10 mouse cellular contexts compared by ENCODE assay signal in genomic region chr15:37004858-37005257, GRCm38 (mm10). TPM values are rescaled to one million over a fixed set of nuclear protein-coding genes. Genes with fewer than 3 reads are reported as not detected.
A peak's percentile ranks its signal among the peaks of the same experiment; 100 is the strongest.
DNase-seq lines count a peak whose midpoint lies in the region; ATAC-seq and TF ChIP-seq lines count a peak whose summit lies in the region.
"Had no signal": no experiment of that assay in that cellular context is flagged by ENCODE, and none has a peak within 500 bp of the region (broad histone marks: within the 10 kb centered on the region; RNA-seq: fewer than 3 reads in every experiment).

No protein-coding gene starts in this region.

- WGBS in kidney, embryonic 14.5 days: 89% methylated on average over 5 of the region's 5 CpGs
- 88% methylated on average over 5 of the region's 5 CpGs for WGBS in embryonic facial prominence, embryonic 10.5 days
- WGBS in heart, embryonic 16.5 days: 73% methylated on average over 5 of the region's 5 CpGs
- 78% methylated on average over 5 of the region's 5 CpGs for WGBS in midbrain, postnatal 0 days

- DNase-seq in kidney, postnatal 14 days: no peak
- no peak for DNase-seq in embryonic facial prominence, embryonic 10.5 days (ENCODE audit: low spot score)
- DNase-seq in midbrain, postnatal 0 days (ENCODE audit: low spot score): no peak
- no peak for DNase-seq in ovary, postnatal 10 days (ENCODE audit: low spot score)
- no peak for DNase-seq in right cerebral cortex, postnatal 25 days
- DNase-seq: adrenal gland, adult 8-10 months had no signal

- TF ChIP-seq CTCF in midbrain, postnatal 0 days (IDR thresholded peaks at IDR 0.05): no peak

- H3K36me3 ChIP-seq in kidney, embryonic 14.5 days (ENCODE audit: control insufficient read depth, insufficient read depth, low read length): peaks cover 32% of the 10 kb centered on the region
- peaks cover 56% of the 10 kb centered on the region for H3K36me3 ChIP-seq in embryonic facial prominence, embryonic 10.5 days (replicated peaks)
- peaks cover 19% of the 10 kb centered on the region for H3K36me3 ChIP-seq in heart, embryonic 16.5 days (ENCODE audit: control insufficient read depth, insufficient read depth)
- H3K36me3 ChIP-seq in midbrain, postnatal 0 days (ENCODE audit: insufficient read depth, low read length): peaks cover 2% of the 10 kb centered on the region; the same call in 1 of the 2 replicates

- no peaks in the 10 kb centered on the region for H3K9me3 ChIP-seq in kidney, embryonic 14.5 days (ENCODE audit: control insufficient read depth, low read length)
- no peaks in the 10 kb centered on the region for H3K9me3 ChIP-seq in embryonic facial prominence, embryonic 10.5 days
- H3K9me3 ChIP-seq in heart, embryonic 16.5 days (replicated peaks; ENCODE audit: control insufficient read depth, low read length): no peaks in the 10 kb centered on the region
- no peaks in the 10 kb centered on the region for H3K9me3 ChIP-seq in midbrain, postnatal 0 days (ENCODE audit: low read length)
- H3K9me3 ChIP-seq: limb, embryonic 15.5 days had no signal

- H3K4me3 ChIP-seq in kidney, embryonic 14.5 days (ENCODE audit: low read length): no peak overlapping the region
- peak overlapping the region; percentile 89; the same call in 1 of the 2 replicates for H3K4me3 ChIP-seq in embryonic facial prominence, embryonic 10.5 days
- peak overlapping the region; percentile 16; the same call in 1 of the 2 replicates for H3K4me3 ChIP-seq in heart, embryonic 16.5 days (ENCODE audit: low read length)
- no peak overlapping the region for H3K4me3 ChIP-seq in midbrain, postnatal 0 days (ENCODE audit: low read depth, low read length)

- H3K27ac ChIP-seq in kidney, embryonic 14.5 days (ENCODE audit: low read depth, low read length): no peak overlapping the region
- no peak overlapping the region for H3K27ac ChIP-seq in embryonic facial prominence, embryonic 10.5 days (replicated peaks)
- H3K27ac ChIP-seq in heart, embryonic 16.5 days (ENCODE audit: low read length): 0 out of 2 replicates have a peak overlapping the region, but pooled peaks have one; percentile 32
- H3K27ac ChIP-seq in midbrain, postnatal 0 days (ENCODE audit: low read depth, low read length): no peak overlapping the region
- H3K27ac ChIP-seq: kidney, postnatal 0 days; limb, embryonic 15.5 days had no signal

- no peak overlapping the region for H3K9ac ChIP-seq in kidney, embryonic 14.5 days (ENCODE audit: low read depth, low read length)
- H3K9ac ChIP-seq in heart, embryonic 16.5 days (ENCODE audit: low read length): peak overlapping the region; percentile 45
- no peak overlapping the region for H3K9ac ChIP-seq in midbrain, postnatal 0 days (replicated peaks; ENCODE audit: low read length, poor library complexity, severe bottlenecking)
- H3K9ac ChIP-seq: limb, embryonic 15.5 days had no signal

- no peak for ATAC-seq in kidney, embryonic 14.5 days (ENCODE audit: low FRiP score, low TSS enrichment)
- no peak for ATAC-seq in heart, embryonic 16.5 days (replicated peaks; ENCODE audit: extremely low read depth, insufficient read depth, low FRiP score)
- ATAC-seq in midbrain, postnatal 0 days (ENCODE audit: low FRiP score): no peak

- H3K27me3 ChIP-seq in kidney, embryonic 14.5 days (ENCODE audit: control insufficient read depth, insufficient read depth, low read length): no peaks in the 10 kb centered on the region
- H3K27me3 ChIP-seq in embryonic facial prominence, embryonic 10.5 days (replicated peaks; ENCODE audit: low read depth, poor library complexity, severe bottlenecking): no peaks in the 10 kb centered on the region
- H3K27me3 ChIP-seq in heart, embryonic 16.5 days (ENCODE audit: control insufficient read depth, insufficient read depth, low read length): no peaks in the 10 kb centered on the region
- no peaks in the 10 kb centered on the region for H3K27me3 ChIP-seq in midbrain, postnatal 0 days (ENCODE audit: insufficient read depth, low read length)
- H3K27me3 ChIP-seq: limb, embryonic 15.5 days had no signal

- peaks cover 13% of the 10 kb centered on the region for H3K4me1 ChIP-seq in kidney, embryonic 14.5 days (ENCODE audit: control insufficient read depth, insufficient read depth, low read length)
- peaks cover 20% of the 10 kb centered on the region for H3K4me1 ChIP-seq in embryonic facial prominence, embryonic 10.5 days
- peaks cover 29% of the 10 kb centered on the region for H3K4me1 ChIP-seq in heart, embryonic 16.5 days (ENCODE audit: control insufficient read depth, insufficient read depth, low read length)
- peaks cover 13% of the 10 kb centered on the region; the same call in 1 of the 2 replicates for H3K4me1 ChIP-seq in midbrain, postnatal 0 days (ENCODE audit: insufficient read depth, low read length)

- peak overlapping the region; percentile 54; the same call in 1 of the 2 replicates for H3K4me2 ChIP-seq in kidney, embryonic 14.5 days (replicated peaks; ENCODE audit: low read depth, low read length)
- peak overlapping the region; percentile 66 for H3K4me2 ChIP-seq in heart, embryonic 16.5 days (ENCODE audit: low read depth, low read length)
- peak overlapping the region; percentile 4; the same call in 1 of the 2 replicates for H3K4me2 ChIP-seq in midbrain, postnatal 0 days (ENCODE audit: low read depth, low read length, poor library complexity, severe bottlenecking)

RNA-seq across cellular contexts. Expression of gene Zfp706, which starts 2.7 kb away (rescaled TPM):
- 344 and 424 TPM in 2 replicates for polyA plus RNA-seq in kidney, embryonic 14.5 days (2014; fragmentation: Nextera tagmentation; extraction: Ambion mirVana)
- polyA plus RNA-seq in embryonic facial prominence, embryonic 10.5 days (2016; fragmentation: Nextera tagmentation; extraction: Ambion mirVana): 494 and 511 TPM in 2 replicates
- 426 and 448 TPM in 2 replicates for polyA plus RNA-seq in heart, embryonic 16.5 days (2015; fragmentation: Nextera tagmentation; extraction: Ambion mirVana)
- 56.4 and 89.2 TPM in 2 replicates for total RNA-seq in midbrain, postnatal 0 days (2014; rRNA removed)
- 476 and 513 TPM in 2 replicates for polyA plus RNA-seq in midbrain, postnatal 0 days (2015; fragmentation: Nextera tagmentation; extraction: Ambion mirVana)

Comparison
In these comparisons a context has a peak if more than half of its experiments do, and no peak if none do; other contexts are left out.
1. H3K4me2 ChIP-seq: peak in every context shown above with its lines; median percentile 66 in heart, embryonic 16.5 days; 54 in kidney, embryonic 14.5 days; 4 in midbrain, postnatal 0 days.
2. H3K4me3 ChIP-seq: peak in embryonic facial prominence, embryonic 10.5 days (single experiment) and heart, embryonic 16.5 days (single experiment); none in kidney, embryonic 14.5 days (single experiment) and midbrain, postnatal 0 days (single experiment).